Mouse (Mus musculus) brain, embryonic 14.5 days (tissue): ENCODE measurements around the gene Gm10563.

ENCODE experiments used
- CTCF ChIP-seq: fragments of 200-500 bp; IDR thresholded peaks from 2 replicates; pipeline ENCODE4 v1.5.1; 2012; ENCODE audit warnings: inconsistent platforms, mild to moderate bottlenecking, moderate library complexity, borderline replicate concordance; ENCODE audit not compliant: insufficient read depth, insufficient read length; ENCODE audit errors: extremely low read depth
- POLR2A ChIP-seq: fragments of 200-500 bp; IDR thresholded peaks from 2 replicates; pipeline ENCODE4 v1.6.1; 2012; ENCODE audit warnings: mild to moderate bottlenecking, inconsistent platforms, borderline replicate concordance; ENCODE audit not compliant: poor library complexity, insufficient read depth, insufficient read length, severe bottlenecking; ENCODE audit errors: extremely low read depth

DNA sequence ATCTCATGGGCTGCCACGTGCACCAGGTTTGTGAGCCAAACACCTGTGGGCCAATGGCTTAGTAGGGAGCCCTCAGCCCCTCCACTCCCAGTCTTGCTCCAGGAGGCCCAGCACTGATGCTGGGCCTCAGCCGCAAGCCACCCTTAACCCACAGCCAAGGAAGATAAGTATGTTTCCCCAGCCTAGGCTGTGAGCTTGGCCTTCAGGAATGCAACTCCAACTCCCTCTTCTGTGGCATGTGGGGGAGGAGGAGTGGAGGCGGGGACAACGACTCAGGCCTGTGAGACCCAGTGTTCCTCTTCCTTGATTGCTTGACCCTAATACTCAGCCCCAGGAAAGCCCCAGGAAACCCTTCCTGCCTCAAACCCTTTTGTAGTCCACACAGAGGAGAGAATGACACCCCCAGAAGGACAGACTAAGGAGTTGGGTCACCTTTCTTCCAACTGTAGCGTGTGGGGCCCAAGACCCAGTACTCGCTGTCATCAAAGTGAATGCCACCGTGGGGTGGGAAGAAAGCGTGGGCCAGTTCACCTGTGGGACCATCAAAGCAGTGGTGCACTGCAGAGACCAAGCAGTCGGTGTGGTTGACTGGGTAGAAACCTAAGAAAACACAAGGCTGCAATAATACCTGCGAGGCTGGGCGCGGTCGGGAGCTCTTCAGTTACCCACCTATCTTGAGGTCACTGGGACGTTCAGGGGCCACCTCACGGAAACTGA lies 6.5 kb upstream of the Gm10563 start:
- TF ChIP-seq POLR2A: no peak
- no peak for TF ChIP-seq CTCF
